Mouse (Mus musculus): ENCODE data around the gene Olfr1316.

Olfr1316 gene

DNA sequence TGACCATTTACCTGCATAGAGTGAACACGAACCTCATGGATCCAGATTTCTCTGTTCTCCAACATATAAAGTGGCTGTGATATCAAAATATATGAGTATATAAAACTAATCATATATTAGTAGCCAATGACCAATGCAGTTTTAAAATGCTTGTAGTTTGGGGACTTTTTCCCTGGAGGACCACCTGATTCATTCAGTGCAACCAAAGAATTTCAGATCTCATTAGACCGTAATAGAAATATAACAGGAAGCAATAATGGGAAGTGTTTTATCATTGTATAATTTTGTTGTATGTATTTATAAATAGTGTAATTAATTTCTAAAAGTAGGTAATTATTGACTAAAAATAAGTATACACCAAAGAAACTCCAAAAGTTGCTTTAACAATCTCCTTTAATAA, at the start of gene Olfr1316:
TSS of gene Olfr1316 (minus strand) at position 101 of the 400 bp plus-strand sequence.
- DNase-seq: no peak

- DNase-seq: no peak
Measured at GRCm38 (mm10) chr2:112153898-112154297, 19.1 kb upstream of the Olfr1316 start, which contains the start of gene Olfr1318. Olfr1318 (plus strand) TSS chr2:112154198.

DNA sequence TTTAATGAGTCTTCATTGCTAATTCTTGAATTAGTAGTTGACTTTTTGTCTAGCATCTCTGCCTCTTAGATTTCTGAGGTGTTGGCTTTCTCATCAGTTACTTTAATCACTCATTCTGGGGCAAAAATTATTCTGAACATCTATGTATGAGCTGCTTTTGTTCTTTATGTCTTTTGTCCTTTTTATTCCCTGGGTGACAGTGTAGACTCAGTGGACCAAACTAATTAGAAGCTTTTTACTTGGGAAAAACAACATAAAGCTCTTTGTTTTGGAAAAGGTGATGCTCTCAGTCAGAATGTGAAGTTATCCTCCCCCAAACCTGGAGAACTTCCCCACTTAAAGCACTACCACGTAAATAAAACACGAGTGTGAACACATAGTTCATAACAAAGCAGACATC, 5.3 kb upstream of the Olfr1316 start, which contains the start of gene Olfr1317:
TSS of gene Olfr1317 (plus strand) at position 301 of the 400 bp plus-strand sequence.
- DNase-seq: no peak

DNA sequence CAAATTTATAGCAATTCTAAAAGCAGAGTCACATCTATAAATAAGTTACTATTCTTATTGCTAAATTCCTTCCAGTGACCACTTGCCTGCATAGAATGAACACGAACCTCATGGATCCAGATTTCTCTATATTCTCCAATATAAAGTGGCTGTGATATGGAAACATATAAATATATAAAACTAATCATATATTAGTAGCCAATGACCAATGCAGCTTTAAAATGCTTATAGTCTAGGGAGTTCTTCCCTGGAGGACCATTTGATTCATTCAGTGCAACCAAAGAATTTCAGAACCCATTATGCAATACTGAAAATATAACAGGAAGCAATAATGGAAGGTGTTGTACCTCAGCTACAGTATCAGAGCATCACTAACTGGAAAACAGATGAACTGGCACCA, 19.4 kb downstream of the Olfr1316 start, which contains the start of gene Olfr1315-ps1:
TSS of gene Olfr1315-ps1 (minus strand) at position 101 of the 400 bp plus-strand sequence.
- no peak for DNase-seq

DNA sequence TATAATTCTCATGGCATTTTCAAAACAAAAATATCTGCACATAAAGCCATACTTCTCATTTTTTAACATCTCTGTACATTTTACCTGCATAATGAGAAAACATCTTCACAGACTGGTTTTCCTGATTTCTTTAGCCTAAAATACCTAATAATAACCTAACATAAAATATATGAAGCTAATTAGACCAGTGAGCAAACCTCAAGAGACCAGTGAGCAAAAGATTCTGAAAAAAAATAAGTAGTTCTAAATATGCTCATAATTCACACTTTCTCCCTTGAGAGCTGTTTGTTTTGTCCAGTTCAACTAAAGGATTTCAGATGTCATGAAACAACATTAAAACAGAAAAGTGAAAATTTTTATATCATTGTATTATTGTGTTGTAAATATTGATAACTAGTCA, 38.1 kb downstream of the Olfr1316 start, which contains the start of gene Olfr1314:
TSS of gene Olfr1314 (minus strand) at position 101 of the 400 bp plus-strand sequence.
- no peak for DNase-seq

DNA sequence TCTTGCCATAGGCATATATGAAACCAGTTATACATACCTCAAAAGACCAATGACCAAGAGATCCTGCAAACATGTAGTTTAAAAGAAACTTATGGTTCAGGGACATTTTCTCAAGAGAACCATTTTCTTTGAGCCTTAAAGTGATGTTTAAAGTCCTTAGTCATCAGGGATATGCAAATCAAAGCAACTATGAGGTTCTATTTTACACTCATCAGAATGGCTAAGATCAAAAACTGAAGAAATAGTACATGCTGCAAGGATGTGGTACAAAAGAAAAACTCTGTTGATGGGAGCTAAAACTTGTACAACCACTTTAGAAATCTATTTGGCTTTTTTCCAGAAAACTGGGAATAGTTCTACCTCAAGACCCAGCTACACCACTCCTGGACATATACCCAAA, 57.0 kb downstream of the Olfr1316 start, which contains the start of gene Olfr1313:
TSS of gene Olfr1313 (minus strand) at position 101 of the 400 bp plus-strand sequence.
- DNase-seq: no peak

All from cerebellum, adult 11 months (tissue).